Mouse (Mus musculus) cerebellum, adult 18-20 months (tissue): ENCODE measurements around the gene Rpl13a.
"Not testable (repeated sequence)": the region's sequence is repeated elsewhere in the genome, so short reads cannot be mapped to it uniquely, and the experiment has no call there.

Source experiments
- DNase-seq, 2 experiments: peaks; one replicate each; pipeline ENCODE4 v3.0.0; 2021

Rpl13a gene

GRCm38 (mm10) chr7:45111940-45112339 is 16.6 kb downstream of the Rpl13a start:
- DNase-seq = no peak

GRCm38 (mm10) chr7:45110089-45110488 is 18.5 kb downstream of the Rpl13a start:
- DNase-seq = not testable (repeated sequence)

GRCm38 (mm10) chr7:45107052-45107645 is 21.4 kb downstream of the Rpl13a start:
- no peak for DNase-seq

- no peak for DNase-seq
Observed at GRCm38 (mm10) chr7:45106441-45106840, 22.1 kb downstream of the Rpl13a start.

GRCm38 (mm10) chr7:45105491-45105890 is 23.1 kb downstream of the Rpl13a start:
- DNase-seq = no peak

- no peak for DNase-seq
Observed at GRCm38 (mm10) chr7:45104941-45105340, 23.6 kb downstream of the Rpl13a start.

GRCm38 (mm10) chr7:45103652-45104180 is 24.8 kb downstream of the Rpl13a start, which contains the start of gene Fcgrt:
Fcgrt (minus strand) TSS chr7:45103851.
- peak; percentile 30 to 46 for DNase-seq

- DNase-seq = no peak
Observed at GRCm38 (mm10) chr7:45102940-45103585, 25.5 kb downstream of the Rpl13a start.

GRCm38 (mm10) chr7:45102441-45102840 is 26.1 kb downstream of the Rpl13a start:
- DNase-seq = no peak

GRCm38 (mm10) chr7:45100046-45100445 is 28.5 kb downstream of the Rpl13a start:
- no peak for DNase-seq

GRCm38 (mm10) chr7:45098541-45099240 is 29.9 kb downstream of the Rpl13a start:
- no peak for DNase-seq

- no peak for DNase-seq
Observed at GRCm38 (mm10) chr7:45097479-45097878, 31.1 kb downstream of the Rpl13a start.

GRCm38 (mm10) chr7:45095965-45096364 is 32.6 kb downstream of the Rpl13a start:
- DNase-seq = not testable (repeated sequence)

GRCm38 (mm10) chr7:45095367-45095766 is 33.2 kb downstream of the Rpl13a start:
- DNase-seq = no peak

GRCm38 (mm10) chr7:45094121-45094520 is 34.4 kb downstream of the Rpl13a start:
- no peak for DNase-seq

- DNase-seq = no peak
Observed at GRCm38 (mm10) chr7:45093516-45093905, 35.0 kb downstream of the Rpl13a start.

- no peak for DNase-seq
Observed at GRCm38 (mm10) chr7:45092828-45093515, 35.6 kb downstream of the Rpl13a start.

- DNase-seq = no peak
Observed at GRCm38 (mm10) chr7:45092048-45092447, 36.5 kb downstream of the Rpl13a start, which contains the start of gene Rcn3. Rcn3 (minus strand) TSS chr7:45092221.

GRCm38 (mm10) chr7:45091001-45091990 is 37.3 kb downstream of the Rpl13a start:
- no peak for DNase-seq

- no peak for DNase-seq
Observed at GRCm38 (mm10) chr7:45090251-45090977, 38.1 kb downstream of the Rpl13a start.

GRCm38 (mm10) chr7:45088597-45088996 is 40.0 kb downstream of the Rpl13a start:
- DNase-seq = no peak
